Mouse (Mus musculus): ENCODE measurements around the gene Gm12169. TPM values are rescaled to one million over a fixed set of nuclear protein-coding genes. Genes with fewer than 3 reads are reported as not detected.

Gm12169 gene
- total RNA-seq, 2 experiments from 2014 or later: not detected

Other genes starting within 250 kb of the Gm12169 start
- gene Cyfip2, start 211.4 kb upstream of the Gm12169 start, total RNA-seq (2021): 10 to 100 TPM; 12.4 to 14.0 TPM
- under 1 TPM in 1 of 2 experiments, not detected in 1; 0.17 TPM for gene Itk, start 134.7 kb upstream of the Gm12169 start, total RNA-seq (2021)
- not detected for gene Fam71b, start 127.7 kb upstream of the Gm12169 start, total RNA-seq (2021)
- gene Med7, start 87.3 kb upstream of the Gm12169 start, total RNA-seq (2021): 10 to 100 TPM; 15.8 to 16.6 TPM
- gene Havcr2, start 69.3 kb upstream of the Gm12169 start, total RNA-seq (2021): not detected
- not detected for gene BC053393, start 47.3 kb downstream of the Gm12169 start, total RNA-seq (2021)
- not detected for gene Dppa1, start 105.0 kb downstream of the Gm12169 start, total RNA-seq (2021)
- not detected for gene Timd2, start 182.8 kb downstream of the Gm12169 start, total RNA-seq (2021)
- not detected for gene Havcr1, start 210.9 kb downstream of the Gm12169 start, total RNA-seq (2021)